Mouse (Mus musculus): ENCODE results near the gene Vdac2. TPM values are rescaled to one million over a fixed set of nuclear protein-coding genes. Genes with fewer than 3 reads are reported as not detected.

Vdac2 gene
- total and polyA plus RNA-seq, 3 experiments: 268 to 475 (median 461) TPM

DNA sequence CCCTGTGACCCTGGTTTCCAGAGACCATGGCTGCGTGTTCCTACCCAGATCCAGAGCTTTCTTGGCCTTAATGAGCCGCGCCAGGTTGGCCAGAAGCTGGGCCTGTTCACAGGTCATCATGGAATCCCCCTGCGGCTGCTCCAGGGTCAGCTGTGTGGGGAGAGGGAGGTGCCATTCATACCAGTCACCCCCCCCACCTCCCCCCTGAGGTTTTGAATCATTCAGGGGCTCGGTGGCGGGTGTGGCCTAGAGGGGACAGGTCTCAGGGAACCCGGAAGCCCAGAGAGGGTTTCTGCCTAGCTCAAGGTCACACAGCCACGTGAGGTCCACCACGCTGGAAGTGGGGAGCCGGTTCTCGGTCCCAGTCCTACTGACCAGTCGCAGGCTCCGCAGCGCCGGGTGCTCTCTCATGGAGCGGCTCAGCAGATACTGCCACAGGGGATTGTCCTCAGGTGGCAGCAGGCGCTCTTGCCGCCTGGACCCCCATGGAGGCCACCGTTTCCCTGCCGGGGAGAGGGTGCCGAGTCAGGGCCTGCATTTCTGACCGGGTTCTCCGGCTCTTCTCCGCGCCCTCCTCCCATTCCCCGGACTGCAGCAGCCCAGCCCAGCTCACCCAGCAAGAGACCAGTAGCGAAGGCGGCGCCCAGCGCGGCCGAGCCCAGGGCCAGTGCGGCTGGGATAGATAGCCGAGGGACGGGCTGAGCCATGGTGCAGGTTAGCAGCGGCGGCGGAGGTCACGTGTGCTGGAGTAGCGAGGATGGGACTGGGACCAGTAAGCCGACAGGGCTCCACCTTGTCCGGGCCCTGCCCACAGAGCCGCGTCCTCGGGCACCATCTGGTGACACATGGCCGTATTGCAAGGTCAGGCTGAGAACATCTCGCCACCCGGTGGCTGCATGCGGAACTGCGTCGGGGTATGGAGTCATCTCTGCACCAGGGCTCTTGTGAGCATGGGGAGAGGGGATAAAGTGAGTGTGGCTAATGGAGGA, 23.4 kb downstream of the Vdac2 start, which contains the start of gene Comtd1:
TSS of gene Comtd1 (minus strand) at position 812 of the 989 bp plus-strand sequence.
- dilution Hi-C loops (cut with MboI; ENCODE audit: extremely low pct_ligation_motif_present, extremely low pct_unique_long_range_greater_than_20kb, low sequenced_read_pairs) (no loop called here), in situ Hi-C loops (cut with MboI; ENCODE audit: low pct_ligation_motif_present, low pct_unique_long_range_greater_than_20kb, low sequenced_read_pairs) (no loop called here)
- Histone ChIP-seq H3K4me2 (ENCODE audit: insufficient read depth, low read depth, poor library complexity, severe bottlenecking) (peak within 1 kb of the TSS; percentile 80), H3K79me2 (replicated peaks; ENCODE audit: control insufficient read depth, extremely low read depth, insufficient read depth, poor library complexity, severe bottlenecking) (no peaks in the 10 kb centered on the region), H3K27me3 (replicated peaks) (no peaks in the 10 kb centered on the region), H3K27ac (ENCODE audit: insufficient read depth, low read depth) (peak within 1 kb of the TSS; percentile 17), H3K4me3 (replicated peaks in 1 of 3; ENCODE audit: low read depth in 2 of 3, low read length in 2 of 3, poor library complexity in 1 of 3) (peak within 1 kb of the TSS; percentile 77 to 94 (median 87)), H3K9me3 (replicated peaks; ENCODE audit: low read length) (no peaks in the 10 kb centered on the region), H3K36me3 (replicated peaks in 1 of 2; ENCODE audit: control insufficient read depth in 1 of 2, insufficient read depth in 1 of 2, low read length in 1 of 2) (peaks cover 27 to 52% of the 10 kb centered on the region in 2 experiments), H3K4me1 (ENCODE audit: control insufficient read depth in 1 of 2, insufficient read depth in 2 of 2) (peaks cover 0 to 43% of the 10 kb centered on the region in 2 experiments; a peak in 2 of 4 replicates), H3K9ac (ENCODE audit: insufficient read depth, low read depth) (peak within 1 kb of the TSS; percentile 73)
- peak; percentile 92 for DNase-seq (ENCODE audit: extremely low read depth)
- TF ChIP-seq POLR2AphosphoS2 (IDR thresholded peaks at IDR 0.05; ENCODE audit: low read depth, low read length): no peak
- TF ChIP-seq BHLHE40 (IDR thresholded peaks at IDR 0.05; ENCODE audit: low read depth, low read length): peak; percentile 88
- TF ChIP-seq JUND (conservative IDR thresholded peaks at IDR 0.05; ENCODE audit: low read depth, low read length): no peak
- peak; percentile 94 for TF ChIP-seq NELFE (IDR thresholded peaks at IDR 0.05; ENCODE audit: low read depth, low read length)
- TF ChIP-seq TBP (conservative IDR thresholded peaks at IDR 0.05; ENCODE audit: low read depth, low read length): no peak
- peak; percentile 98 for TF ChIP-seq SMC3 (IDR thresholded peaks at IDR 0.05; ENCODE audit: low read depth, low read length)
- no peak for TF ChIP-seq CHD1 (IDR thresholded peaks at IDR 0.05; ENCODE audit: low read depth, low read length)
- TF ChIP-seq MAZ (IDR thresholded peaks at IDR 0.05; ENCODE audit: low read depth, low read length): peak; percentile 64; the same call in 1 of the 2 replicates
- TF ChIP-seq PAX5 (IDR thresholded peaks at IDR 0.05; ENCODE audit: low read length): no peak
- TF ChIP-seq ZC3H11A (IDR thresholded peaks at IDR 0.05; ENCODE audit: low read depth, low read length): peak; percentile 40
- TF ChIP-seq POLR2A (IDR thresholded peaks at IDR 0.05; ENCODE audit: low read depth, low read length): peak; percentile 63; the same call in 1 of the 2 replicates
- peak; percentile 90 for TF ChIP-seq MAX (IDR thresholded peaks at IDR 0.05; ENCODE audit: low read length)
- peak; percentile 96 to 100 for TF ChIP-seq CTCF (conservative IDR thresholded peaks at IDR 0.05 in 1 of 2, IDR thresholded peaks at IDR 0.05 in 1 of 2; ENCODE audit: low read depth in 2 of 2, low read length in 2 of 2)
- TF ChIP-seq JUN (IDR thresholded peaks at IDR 0.05; ENCODE audit: insufficient read depth, low read depth, low read length): no peak
- peak; percentile 86 for TF ChIP-seq UBTF (IDR thresholded peaks at IDR 0.05; ENCODE audit: low read depth, low read length)
- peak; percentile 49; the same call in 1 of the 2 replicates for TF ChIP-seq TCF12 (IDR thresholded peaks at IDR 0.05; ENCODE audit: low read depth, low read length)
- peak; percentile 91 for TF ChIP-seq MXI1 (IDR thresholded peaks at IDR 0.05; ENCODE audit: low read depth, low read length)
- 0 out of 2 replicates have a peak, but pooled peaks have one; percentile 54 for TF ChIP-seq ZMIZ1 (IDR thresholded peaks at IDR 0.05; ENCODE audit: low read depth, low read length)
- no peak for TF ChIP-seq E2F4 (IDR thresholded peaks at IDR 0.05; ENCODE audit: insufficient replicate concordance, low read depth, low read length)
- TF ChIP-seq ZKSCAN1 (IDR thresholded peaks at IDR 0.05; ENCODE audit: borderline replicate concordance, low read depth, low read length): no peak
- peak; percentile 69 for TF ChIP-seq IRF4 (IDR thresholded peaks at IDR 0.05; ENCODE audit: low read depth, low read length)
- TF ChIP-seq KAT2A (IDR thresholded peaks at IDR 0.05; ENCODE audit: insufficient replicate concordance, low read length): 0 out of 2 replicates have a peak, but pooled peaks have one; percentile 63
- TF ChIP-seq HCFC1 (IDR thresholded peaks at IDR 0.05; ENCODE audit: low read depth, low read length): peak; percentile 53
- 0 out of 2 replicates have a peak, but pooled peaks have one; percentile 31 for TF ChIP-seq CHD2 (IDR thresholded peaks at IDR 0.05; ENCODE audit: low read length)
- peak; percentile 91 for TF ChIP-seq USF1 (IDR thresholded peaks at IDR 0.05; ENCODE audit: low read depth, low read length)
- peak; percentile 79 for TF ChIP-seq RAD21 (IDR thresholded peaks at IDR 0.05; ENCODE audit: low read depth, low read length)
- peak; percentile 89 for TF ChIP-seq ZNF384 (IDR thresholded peaks at IDR 0.05; ENCODE audit: low read depth, low read length)
- TF ChIP-seq ETS1 (conservative IDR thresholded peaks at IDR 0.05; ENCODE audit: low read depth, low read length): no peak
- TF ChIP-seq MYC (IDR thresholded peaks at IDR 0.05; ENCODE audit: low read depth, low read length): peak; percentile 76; the same call in 1 of the 2 replicates
- TF ChIP-seq NRF1 (IDR thresholded peaks at IDR 0.05; ENCODE audit: low read depth, low read length): 0 out of 2 replicates have a peak, but pooled peaks have one; percentile 57
- no peak; the same call in 1 of the 2 replicates for TF ChIP-seq EP300 (IDR thresholded peaks at IDR 0.05; ENCODE audit: low read length)
- TF ChIP-seq USF2 (conservative IDR thresholded peaks at IDR 0.05; ENCODE audit: low read depth, low read length): peak; percentile 84
- TF ChIP-seq SIN3A (IDR thresholded peaks at IDR 0.05; ENCODE audit: low read length): peak; percentile 81
- peak; percentile 77; the same call in 1 of the 2 replicates for TF ChIP-seq MEF2A (IDR thresholded peaks at IDR 0.05; ENCODE audit: borderline replicate concordance, low read depth, low read length)
- peak; percentile 70 for TF ChIP-seq ELF1 (IDR thresholded peaks at IDR 0.05; ENCODE audit: low read depth, low read length)
- TF ChIP-seq RCOR1 (conservative IDR thresholded peaks at IDR 0.05; ENCODE audit: low read depth, low read length): peak; percentile 53; the same call in 1 of the 2 replicates
- no peak for TF ChIP-seq MAFK (IDR thresholded peaks at IDR 0.05; ENCODE audit: insufficient replicate concordance, low read length)
